Mouse (Mus musculus) ovary, postnatal 14 days (tissue): ENCODE data around the gene Rapgef2.

Experiments
- DNase-seq: peaks from one replicate; pipeline ENCODE4 v3.0.0; 2022; ENCODE audit warnings: low spot score

The Rapgef2 gene

DNA sequence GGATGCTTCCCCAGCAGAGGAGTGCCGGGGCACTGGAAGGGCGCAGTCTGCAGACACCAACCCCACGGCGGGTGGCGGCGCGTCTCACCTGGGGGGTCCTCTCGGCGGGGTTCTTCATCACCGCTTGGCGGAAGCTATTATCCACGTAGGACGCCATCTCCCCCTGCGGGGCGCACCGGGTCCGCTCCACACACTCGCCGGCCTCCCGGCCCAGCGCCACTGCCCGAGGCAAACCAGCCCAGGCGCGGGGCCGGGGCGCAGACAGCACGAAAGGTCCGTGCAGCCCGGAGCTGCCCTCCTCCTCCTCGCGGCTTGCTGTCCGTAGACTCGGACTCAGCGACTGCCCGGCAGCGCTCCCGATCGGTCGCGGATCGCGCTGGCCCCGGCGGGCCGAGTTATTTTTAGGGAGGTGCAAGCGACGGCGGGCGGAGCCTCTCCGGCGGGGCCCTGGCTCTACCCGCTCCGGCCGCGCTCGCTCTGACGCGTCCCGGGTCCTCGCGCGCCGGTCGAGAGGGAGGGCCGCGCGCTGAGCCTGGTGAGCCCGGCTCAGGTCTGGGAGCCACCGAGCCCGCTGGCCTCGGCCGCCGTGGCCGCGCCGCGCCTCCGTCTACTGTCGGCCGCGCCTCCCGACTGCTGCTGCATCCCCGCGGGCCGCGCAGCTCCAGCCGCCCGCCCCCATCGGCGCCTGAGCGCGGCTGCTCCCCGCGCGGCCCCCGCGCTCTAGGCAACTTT lies at the start of gene Rapgef2:
Gene Rapgef2, minus strand, starts transcription at position 142 of the 732 bp plus-strand sequence.
- peak; percentile 56 for DNase-seq

DNA sequence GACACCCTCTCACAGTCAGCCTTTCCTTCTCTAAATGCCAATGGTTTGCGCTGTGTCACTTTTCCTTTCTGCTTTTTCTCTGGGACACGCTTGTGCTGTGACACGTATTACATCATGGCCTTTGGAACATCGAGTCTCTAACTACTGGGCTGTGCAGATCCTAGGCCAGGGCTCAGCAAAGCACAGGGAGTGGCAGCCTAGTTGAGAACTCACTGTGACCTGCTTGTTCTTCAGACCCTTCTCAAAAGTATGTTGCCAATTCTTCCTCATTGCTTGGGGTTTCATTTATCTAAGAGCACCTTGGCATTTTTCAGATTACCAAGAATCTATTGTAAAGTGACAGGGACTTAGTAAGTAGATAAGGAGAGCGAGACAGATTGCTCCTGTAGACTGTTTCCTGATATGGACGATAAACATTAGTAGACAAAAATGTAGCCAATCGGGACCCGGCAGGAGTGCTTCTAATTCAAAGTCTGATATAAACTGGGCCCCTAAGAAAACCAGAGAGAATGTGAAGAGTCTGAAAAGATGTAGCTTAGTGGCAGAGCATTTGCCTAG lies 47.4 kb upstream of the Rapgef2 start:
- DNase-seq, result no peak

DNA sequence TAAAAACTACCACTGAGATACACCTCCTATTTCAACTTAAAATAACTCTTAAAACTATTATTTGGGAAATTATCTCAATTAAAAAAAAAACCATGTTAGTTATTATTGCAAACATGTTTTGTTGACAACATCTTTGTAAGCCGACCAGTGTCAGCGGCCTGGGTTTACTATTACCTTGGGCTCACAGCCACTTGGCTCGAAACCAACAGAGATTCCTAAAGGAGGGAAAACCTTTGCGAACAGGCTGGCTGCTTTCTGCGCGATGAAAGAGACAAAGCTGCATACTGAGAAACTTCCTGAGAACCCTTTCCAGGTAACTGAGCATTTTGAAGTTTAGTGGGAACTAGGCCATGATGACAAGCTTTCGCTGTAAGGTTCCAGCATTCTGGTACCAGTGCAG lies 46.7 kb upstream of the Rapgef2 start:
- no peak for DNase-seq

DNA sequence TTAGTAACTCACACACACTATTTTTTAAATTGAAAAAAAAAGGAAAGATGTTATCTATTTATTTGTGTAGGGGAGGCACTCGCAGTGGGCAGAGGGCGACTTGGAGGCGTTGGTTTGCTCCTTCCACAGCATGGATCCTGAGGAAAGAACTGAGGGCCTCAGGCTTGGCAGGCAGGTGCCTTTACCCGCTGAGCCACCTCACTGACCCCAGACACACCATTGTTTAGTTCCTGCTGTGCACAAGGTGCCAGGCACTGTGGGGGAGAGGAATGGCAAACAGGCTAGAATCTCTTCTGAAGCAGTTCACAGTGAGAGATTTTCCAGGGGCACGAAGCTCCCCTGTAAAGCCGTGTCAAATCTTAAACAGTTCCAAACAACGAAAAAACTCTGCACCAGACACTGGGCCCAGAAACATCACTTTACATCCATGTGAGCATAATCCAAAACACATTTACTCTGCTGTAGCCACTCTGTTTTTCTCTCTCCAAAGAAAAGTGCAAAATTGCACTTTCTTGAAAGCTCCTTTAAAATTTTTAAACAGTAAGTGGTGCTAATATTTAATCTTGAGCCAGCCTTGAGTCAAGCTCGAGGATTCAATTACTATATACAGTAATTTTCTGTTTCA lies 43.5 kb upstream of the Rapgef2 start:
- no peak for DNase-seq

DNA sequence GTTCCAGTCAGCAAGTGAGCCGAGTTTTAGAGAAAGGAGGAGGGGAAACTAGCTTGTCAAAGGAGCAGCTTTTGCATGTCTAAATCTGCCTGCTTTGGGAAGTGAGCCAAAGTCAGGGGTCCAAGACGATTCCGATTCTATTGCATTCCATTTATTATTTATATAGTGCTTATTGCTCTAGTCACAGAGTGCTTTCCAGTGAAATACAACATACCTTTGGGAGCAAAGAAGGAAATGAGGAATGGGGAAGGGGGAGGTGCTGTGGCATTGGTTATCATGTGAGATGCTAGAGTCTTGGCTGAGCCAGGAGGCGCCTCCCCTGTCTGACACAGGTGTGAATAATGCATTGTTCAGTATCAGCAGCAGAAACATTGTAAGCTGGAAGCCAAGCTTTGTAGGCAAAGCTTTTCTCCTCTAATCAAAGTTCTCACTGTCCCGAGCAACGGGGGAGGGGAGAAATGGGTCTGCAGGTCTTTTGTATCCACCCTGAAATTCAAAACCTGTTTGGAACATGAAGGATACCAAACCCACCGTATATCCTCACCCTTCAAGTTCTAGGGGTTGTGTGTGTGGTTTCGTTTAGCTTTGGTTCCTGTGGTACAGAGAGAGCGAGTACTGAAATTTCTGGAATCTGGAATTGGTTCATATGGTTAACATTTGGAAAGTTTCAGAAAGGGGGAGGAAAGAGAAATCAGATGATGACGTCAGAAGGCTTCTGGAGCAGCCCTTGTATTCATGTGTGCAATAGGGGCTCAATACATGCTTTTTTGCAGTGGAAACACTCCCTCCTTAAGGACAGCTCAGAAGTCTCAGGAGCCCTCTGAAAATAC lies 38.6 kb upstream of the Rapgef2 start:
- no peak for DNase-seq

DNA sequence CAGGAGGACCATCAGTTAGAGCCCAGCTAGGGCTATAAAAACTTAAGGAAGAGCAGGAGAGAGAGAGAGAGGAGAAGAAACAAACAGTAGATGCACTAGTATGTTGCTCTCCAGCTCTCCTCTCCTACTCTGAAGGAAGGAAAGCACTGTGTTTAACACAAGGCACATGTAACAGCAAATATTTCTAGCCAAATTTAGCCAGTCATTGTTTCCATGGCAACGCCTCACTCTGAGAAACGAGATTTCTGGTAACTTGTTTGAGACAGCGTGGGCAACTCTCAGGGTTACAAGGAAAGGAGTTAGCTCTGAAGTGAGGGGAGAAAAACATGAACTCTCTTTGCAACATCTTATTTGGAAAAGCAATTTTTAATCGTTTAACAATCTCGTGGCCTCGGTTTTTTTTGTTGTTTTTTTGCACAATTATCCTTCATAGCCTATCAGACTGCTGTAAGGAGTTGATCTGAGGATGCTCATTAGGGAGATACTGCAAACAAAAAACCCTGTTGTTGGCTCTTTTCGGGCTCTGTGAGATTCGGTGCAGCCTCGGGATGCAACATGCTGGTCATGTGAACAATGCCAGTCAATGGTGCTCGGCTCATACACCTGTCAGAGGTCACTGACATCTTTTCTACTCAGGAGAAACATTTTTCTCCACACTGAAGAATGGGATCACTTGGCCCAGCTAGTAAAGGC lies 27.8 kb upstream of the Rapgef2 start:
- DNase-seq, result no peak

DNA sequence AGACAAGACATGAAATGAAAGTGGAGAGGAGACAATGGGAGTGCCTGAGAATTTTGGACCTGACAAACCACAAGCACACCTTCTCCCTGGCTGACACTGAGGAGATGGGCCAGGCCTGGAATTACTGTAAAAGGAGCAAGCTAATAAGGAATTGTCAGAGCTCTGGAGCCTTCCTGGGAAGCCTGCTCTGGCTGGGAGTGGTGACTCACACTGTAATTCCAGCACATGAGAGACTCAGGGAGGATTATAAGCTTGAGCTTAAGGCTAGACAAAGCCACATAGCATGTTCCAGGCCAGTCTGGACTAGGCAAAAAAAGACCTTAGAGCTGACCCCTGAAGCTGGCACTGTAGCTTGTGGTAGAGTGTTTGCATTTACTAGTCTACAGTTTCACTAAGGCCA lies 25.6 kb upstream of the Rapgef2 start:
- no peak for DNase-seq

DNA sequence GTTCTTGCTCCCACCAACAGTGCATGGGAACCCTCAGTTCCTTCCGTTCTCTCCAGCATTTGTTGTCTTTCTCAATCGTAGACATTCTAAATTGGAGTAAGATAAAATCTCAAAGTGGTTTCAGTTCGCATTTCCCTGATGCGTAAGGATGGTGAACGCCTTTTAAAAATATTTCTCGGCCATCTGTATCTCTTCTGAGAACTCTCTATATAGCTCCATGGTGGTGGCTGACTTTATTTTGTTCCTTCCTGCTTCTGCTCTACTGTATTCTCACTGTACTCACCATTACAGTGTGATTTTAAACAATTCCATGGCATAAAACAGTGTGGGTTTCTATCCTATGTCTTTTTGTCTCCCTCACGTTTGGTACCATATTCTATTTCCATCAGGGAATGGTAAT lies 23.9 kb upstream of the Rapgef2 start:
- DNase-seq, result no peak

DNA sequence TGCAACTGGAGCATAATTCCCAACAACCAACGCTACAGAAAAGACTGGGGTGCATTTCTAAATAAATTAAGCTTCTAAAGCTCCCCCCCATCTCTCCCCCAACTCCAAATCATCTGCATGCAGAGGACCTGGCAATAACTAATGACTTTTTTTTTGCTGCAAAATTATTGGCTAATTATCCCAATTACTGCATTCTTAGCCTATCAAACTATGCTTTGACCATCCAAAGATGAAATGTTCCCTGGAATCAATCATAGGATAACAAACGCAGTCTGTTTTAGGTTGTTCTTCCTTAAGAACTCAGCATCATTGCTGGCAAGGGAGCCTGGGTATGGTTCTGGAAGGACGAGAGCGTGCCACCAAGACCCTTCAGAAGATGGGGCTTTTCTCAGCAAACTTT lies 22.3 kb upstream of the Rapgef2 start:
- no peak for DNase-seq

DNA sequence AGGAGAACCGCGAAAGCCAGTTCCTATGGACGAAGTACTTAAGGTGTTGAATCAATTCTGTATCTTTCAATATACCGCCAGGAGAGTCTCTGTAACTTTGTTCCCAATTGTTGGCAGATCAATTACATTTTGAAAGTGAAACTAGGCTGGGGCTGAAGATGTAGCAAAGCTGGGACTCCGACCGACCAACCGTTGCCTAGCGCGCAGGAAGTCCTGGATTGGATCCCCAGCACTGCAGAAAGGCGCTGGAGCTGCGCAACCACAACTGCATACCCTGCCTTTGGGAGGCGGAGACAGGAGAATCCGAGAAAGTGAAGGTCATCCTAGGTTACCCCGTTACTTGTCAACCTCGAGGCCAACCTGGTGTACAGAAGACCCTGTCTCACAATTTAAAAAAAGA lies 13.1 kb upstream of the Rapgef2 start:
- no peak for DNase-seq

DNA sequence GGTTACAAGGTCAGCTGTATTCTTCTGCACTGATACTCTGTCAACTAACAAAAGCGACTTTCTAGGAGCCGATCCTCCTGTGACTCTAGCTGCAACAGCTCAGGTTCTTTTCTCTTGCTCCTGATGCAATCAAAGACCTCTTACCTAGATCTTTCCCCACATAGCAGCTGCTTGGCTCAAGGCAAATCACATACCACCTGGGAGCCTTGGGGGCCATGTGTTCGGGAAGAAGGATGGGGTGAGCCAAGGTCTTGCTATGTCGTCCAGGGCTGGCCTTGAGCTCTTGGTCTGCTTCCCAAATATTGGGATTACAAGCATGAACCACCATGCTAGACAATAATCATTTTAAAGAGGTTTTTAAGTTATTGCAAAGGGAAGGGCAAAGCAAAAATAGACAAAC lies 11.0 kb upstream of the Rapgef2 start:
- DNase-seq, result no peak

DNA sequence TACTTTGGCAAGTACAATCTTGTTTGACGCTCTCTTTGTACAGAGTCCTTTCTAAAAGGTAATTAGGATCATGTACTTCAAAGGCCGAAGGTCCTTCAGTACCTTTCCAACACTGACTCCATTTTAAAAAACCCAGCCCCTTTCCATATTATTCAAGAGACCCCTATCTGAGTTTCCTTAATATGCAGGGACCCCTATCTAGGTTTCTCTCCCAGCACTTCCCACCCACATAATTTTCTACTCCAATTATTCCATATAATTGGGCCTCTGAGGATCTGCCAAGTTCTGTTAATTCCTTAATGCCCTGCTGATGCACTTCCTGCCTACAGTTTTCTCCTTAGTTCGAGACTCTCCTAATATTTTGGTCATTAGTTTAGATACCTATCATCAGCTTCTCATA lies 10.3 kb upstream of the Rapgef2 start:
- DNase-seq, result no peak

DNA sequence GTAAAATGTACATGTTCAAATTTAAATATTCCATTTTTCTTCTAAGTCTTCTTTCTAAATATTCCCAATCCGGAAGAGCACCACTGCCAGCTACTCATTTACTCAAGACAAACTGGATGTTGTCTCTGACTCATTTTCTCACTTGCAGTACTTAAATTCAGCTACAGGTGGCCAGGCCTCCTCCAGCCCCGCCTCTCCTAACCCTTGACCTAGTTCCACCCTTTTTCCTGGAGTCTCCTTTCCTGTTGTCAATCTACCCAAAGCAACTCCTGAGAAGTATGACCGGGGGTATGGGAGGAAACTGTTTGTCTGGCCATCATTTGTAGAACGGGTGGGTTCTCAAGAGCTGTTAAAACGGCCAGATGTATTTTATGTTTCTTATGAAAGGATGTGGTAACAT lies 9.7 kb upstream of the Rapgef2 start:
- DNase-seq, result no peak

DNA sequence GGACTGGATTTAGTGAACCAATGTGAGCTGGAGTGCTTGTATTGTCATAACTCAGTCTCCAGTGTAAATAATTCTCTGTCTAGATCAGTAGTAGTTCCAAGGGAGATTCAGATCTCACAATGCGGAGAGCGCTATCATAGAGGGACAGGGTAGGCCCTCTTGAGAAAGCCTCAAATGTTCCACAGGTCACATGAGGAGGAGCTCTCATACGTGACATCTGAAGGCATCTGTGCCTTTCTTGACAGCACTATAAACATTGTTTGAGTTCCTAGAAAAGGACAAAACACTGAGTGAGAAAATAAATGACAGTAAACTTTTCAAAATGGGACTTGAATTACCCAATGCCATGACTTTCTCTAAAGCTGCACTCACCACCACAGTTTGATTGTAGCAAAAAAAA lies 8.4 kb upstream of the Rapgef2 start:
- DNase-seq, result no peak

DNA sequence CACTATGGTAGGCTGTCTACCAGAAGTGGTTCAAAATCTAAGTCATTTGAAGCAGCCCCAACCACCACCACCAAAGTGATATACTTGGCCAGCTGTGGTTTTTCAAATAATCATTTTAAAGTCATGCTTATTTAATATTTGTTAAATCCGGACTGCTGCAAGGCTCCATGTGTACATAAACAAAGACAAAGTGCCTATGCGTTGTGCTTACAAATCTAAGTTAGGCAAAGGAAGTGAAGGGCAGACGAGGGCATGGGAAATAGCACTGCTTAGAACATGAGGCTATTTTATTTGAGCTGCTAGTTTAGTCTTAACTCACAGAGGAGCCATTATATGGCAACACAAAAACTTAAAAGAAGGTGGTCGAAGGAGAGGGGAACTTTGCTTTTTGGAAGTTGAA lies 6.7 kb upstream of the Rapgef2 start:
- DNase-seq, result no peak

DNA sequence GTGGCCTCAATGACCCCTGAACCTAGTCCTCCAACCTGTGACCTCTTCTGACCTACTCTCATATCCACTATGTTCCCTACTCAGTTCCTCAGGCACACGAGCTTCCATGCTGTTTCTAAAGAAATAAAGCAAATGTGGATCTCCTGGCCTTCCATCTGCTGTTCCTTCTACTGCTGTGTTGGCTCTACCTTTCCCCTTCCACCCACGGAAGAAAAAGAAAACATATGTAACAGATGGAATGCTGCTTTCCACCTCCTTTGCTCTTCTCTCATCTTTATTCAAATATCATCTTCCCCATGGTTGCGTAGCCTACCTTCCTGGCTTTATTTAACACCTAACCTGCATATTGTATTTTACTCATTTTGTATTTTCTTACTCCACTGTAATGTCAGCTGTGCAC lies 2.7 kb upstream of the Rapgef2 start:
- DNase-seq, result no peak

DNA sequence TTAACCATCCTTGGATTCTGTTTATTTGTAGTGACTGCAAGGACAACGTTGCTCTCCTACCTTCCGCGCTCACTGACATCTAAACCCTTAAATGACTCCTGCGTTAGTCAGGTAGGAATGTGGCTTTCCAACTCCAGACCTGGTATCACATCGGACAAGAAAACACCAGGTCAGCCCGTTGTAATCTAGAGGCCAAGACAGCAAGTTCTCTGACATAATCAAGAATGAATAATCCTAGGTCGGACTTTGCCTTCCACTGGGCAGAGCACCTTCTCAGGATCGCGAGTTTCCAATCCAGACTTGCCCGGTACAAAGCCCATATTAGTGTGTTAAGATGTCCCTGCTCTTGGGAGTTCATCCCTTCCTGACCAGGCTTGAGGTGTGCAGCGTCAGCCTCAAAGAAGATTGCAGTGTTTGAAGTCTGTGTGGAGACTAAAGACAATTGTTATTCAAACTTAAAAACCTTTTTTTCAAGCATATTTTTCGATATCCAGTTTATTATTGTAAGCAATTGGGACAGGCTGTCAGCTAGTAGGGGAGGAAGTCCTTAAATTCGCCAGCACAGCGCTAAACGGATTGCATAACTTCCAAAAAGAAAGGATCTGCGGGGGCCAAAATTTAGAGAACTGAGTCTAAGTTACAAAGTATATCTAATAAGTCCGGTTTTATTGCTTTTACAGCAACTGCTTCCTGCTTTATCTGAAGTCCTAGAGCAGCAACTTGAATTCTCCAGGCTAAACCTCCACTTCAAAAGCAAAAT lies 1.6 kb upstream of the Rapgef2 start:
- no peak for DNase-seq

DNA sequence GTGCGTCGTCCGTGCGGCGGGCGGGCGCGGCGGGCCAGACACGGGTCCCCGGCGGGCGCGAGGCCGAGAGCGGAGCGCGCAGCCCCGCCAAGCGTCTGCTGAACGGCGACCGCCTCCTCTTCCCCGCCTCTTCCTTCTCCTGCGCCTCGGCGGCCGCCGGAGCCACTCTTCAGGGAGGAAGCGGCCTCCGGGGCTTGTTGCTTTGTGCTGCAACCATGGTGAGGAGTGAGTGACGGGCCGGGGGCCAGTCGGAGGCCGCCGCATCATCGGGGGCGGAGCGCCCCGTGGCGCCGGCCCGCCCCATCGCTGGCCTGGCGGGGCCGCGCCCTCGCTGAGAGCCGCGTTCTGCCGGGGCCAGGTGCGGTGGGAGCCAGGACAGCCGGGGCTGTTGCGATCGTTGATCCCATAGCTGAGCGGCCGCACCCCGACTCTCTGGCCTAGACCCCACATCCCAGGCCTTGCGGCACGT lies 825 bp upstream of the Rapgef2 start:
- DNase-seq, result peak; percentile 90

DNA sequence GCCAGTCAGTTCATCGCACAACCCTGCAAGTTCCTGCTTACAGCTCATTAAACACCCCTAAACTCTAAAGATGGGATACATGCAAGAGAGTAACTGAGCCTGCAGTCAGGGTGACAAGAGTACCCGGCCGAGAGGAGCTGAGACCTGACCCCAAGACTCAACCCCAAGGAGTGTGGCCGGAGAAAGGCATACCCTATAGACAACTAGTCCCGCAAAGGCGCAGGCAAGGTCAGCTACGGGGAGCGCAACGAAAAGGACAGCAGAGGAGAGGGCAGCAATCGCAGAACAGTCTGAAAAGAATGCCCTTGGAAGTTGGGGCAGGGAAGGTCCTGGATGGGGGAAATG lies 314 bp downstream of the Rapgef2 start:
- no peak for DNase-seq

DNA sequence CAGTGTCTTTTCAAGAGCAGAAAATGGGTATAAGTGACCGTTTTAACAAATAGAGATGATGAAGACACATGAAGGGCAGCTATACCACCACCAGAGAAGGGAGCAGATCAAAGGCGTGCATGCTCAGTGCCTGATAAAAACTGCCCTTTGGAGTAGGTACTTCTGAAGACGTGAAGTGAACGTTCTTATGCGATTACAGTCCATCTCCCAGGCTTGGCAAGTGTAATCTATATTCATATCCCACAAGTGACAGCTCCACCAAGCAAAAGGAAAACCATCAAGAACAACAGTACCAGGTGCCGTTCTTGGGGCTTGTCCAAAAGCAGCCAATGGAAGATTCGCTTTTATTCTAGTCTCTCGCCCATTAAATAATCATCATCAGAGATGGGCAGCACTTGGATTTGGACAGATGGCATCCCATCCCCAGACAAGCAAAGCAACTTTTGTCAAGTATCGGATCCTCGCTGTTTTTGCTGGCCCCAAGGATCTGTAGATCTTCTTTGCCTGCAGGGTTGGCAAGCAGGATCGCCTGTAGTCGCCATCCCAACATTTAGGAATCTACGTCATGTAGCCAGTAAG lies 1.1 kb downstream of the Rapgef2 start:
- DNase-seq, result no peak

DNA sequence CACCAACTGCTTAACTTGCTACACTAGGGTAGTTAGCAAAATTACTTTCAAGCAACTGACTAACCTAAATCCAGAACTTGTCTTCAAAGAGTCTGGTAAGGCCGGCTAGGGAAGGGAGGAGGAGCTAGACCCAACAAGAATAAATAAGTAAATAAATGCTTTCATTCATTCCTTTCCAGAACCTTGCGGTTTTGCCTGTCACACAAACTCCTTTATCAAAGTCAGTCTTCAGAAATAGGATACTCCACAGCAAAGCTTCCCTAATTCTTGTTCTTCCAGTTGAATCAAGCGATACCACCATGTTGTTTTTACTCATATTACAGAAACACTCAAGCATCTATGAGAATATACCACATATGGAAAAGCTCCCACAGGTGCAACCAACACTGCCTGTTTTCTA lies 2.3 kb downstream of the Rapgef2 start:
- DNase-seq, result no peak
